Mouse (Mus musculus): ENCODE results near the gene Canx. TPM values are rescaled to one million over a fixed set of nuclear protein-coding genes. Genes with fewer than 3 reads are reported as not detected.

Canx gene
- polyA plus RNA-seq, 1 experiment = 139 TPM

DNA sequence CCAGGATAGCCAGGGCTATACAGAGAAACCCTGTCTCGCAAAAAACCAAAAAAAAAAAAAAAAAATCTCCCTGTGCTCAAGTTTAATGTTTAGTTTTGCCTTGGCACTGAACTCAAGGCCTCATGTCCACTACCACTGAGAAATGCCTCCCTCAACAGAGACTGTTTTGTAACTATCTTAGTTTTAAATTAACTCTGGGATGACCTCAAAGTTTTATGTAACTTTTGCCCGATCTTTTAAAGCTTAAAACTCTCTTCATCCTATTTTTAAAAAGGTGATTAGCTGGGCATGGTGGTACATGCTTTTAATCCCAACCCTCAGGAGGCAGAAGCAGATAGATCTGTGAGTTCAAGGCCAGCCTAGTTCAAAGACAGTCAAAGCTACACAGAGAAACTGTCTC is 22.1 kb downstream of the Canx start:
- no peak overlapping the region for H3ac ChIP-seq (ENCODE audit: control insufficient read depth, insufficient read length)
- TF ChIP-seq E2F4 (IDR thresholded peaks at IDR 0.05; ENCODE audit: insufficient read depth) = no peak
- no peak for TF ChIP-seq MYOD1 (IDR thresholded peaks at IDR 0.05; ENCODE audit: control insufficient read depth in 1 of 3, insufficient read length in 2 of 3, low read depth in 2 of 3)
- TF ChIP-seq TCF3 (IDR thresholded peaks at IDR 0.05; ENCODE audit: insufficient read length, low read depth) = no peak
- no peak for TF ChIP-seq CEBPB (IDR thresholded peaks at IDR 0.05; ENCODE audit: insufficient read depth, poor library complexity, severe bottlenecking)
- TF ChIP-seq REST (IDR thresholded peaks at IDR 0.05; ENCODE audit: insufficient read depth, insufficient read length) = no peak
- TF ChIP-seq POLR2AphosphoS2 (IDR thresholded peaks at IDR 0.05; ENCODE audit: insufficient read length, low read depth) = no peak
- no peak for TF ChIP-seq SRF (IDR thresholded peaks at IDR 0.05; ENCODE audit: control insufficient read depth, insufficient read length, low read depth)
- no peak for TF ChIP-seq TCF12 (IDR thresholded peaks at IDR 0.05; ENCODE audit: insufficient read depth, poor library complexity, severe bottlenecking)
- TF ChIP-seq MYOG (IDR thresholded peaks at IDR 0.05; ENCODE audit: control insufficient read depth in 1 of 3, insufficient read depth in 1 of 3, insufficient read length in 2 of 3, low read depth in 2 of 3) = no peak
- TF ChIP-seq USF1 (IDR thresholded peaks at IDR 0.05; ENCODE audit: low read depth) = no peak
- no peak overlapping the region for H3K4me3 ChIP-seq
- H3K79me2 ChIP-seq (ENCODE audit: control insufficient read depth, insufficient read depth) = no peaks in the 10 kb centered on the region
- H3K27me3 ChIP-seq (ENCODE audit: control insufficient read depth, insufficient read depth, insufficient read length) = no peaks in the 10 kb centered on the region
- H3K36me3 ChIP-seq (ENCODE audit: control insufficient read depth, insufficient read depth) = peaks cover 85% of the 10 kb centered on the region
- no peak overlapping the region for H3K4me2 ChIP-seq (ENCODE audit: low read depth)

DNA sequence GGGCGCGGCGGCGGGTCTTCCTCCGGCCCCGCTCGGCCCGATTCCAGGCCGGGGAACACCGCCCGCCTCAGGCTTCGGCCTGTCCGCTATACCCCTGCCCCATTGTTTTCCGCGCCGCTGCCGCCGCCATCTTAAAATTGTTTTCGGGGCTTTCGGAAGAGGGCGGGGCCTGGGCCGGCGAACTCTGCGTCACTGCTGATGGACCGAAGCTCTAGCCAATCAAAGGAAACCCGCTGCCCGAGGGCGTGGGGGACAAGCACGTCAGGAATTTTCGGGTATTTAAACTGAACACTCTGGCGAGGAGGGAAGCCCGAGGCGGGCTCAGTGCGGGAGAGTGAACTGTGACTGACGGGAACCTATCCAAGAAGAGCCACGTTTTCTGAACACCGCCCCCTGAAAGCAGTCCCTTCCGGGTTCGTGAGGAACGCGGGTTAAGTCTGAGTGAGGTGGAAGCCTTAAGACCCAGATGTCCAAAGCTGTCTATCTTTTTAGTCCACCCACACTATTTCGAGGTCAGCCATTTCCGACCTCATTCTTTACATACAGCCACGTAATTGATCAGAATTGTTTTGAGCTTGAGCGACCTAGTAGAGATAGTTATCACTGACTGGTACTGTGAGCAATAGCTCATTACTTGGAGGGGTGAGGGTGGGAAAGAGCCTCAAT is 33.1 kb downstream of the Canx start, which contains the start of gene Maml1:
Gene Maml1, minus strand, starts transcription at position 122 of the 666 bp plus-strand sequence.
- H3K27me3 ChIP-seq (ENCODE audit: control insufficient read depth, insufficient read depth, insufficient read length) = no peaks in the 10 kb centered on the region
- peak within 1 kb of the TSS; percentile 54 for H3K4me3 ChIP-seq
- H3K79me2 ChIP-seq (ENCODE audit: control insufficient read depth, insufficient read depth) = peaks cover 42% of the 10 kb centered on the region
- TF ChIP-seq SRF (IDR thresholded peaks at IDR 0.05; ENCODE audit: control insufficient read depth, insufficient read length, low read depth) = peak; percentile 29
- TF ChIP-seq MYOD1 (IDR thresholded peaks at IDR 0.05; ENCODE audit: control insufficient read depth in 1 of 3, insufficient read length in 2 of 3, low read depth in 2 of 3) = no peak
- TF ChIP-seq TCF3 (IDR thresholded peaks at IDR 0.05; ENCODE audit: insufficient read length, low read depth) = no peak
- TF ChIP-seq POLR2AphosphoS2 (IDR thresholded peaks at IDR 0.05; ENCODE audit: insufficient read length, low read depth) = peak; percentile 89
- TF ChIP-seq POLR2A (IDR thresholded peaks at IDR 0.05; ENCODE audit: insufficient read length, low read depth) = peak; percentile 56
- no peak for TF ChIP-seq E2F4 (IDR thresholded peaks at IDR 0.05; ENCODE audit: insufficient read depth)
- peaks cover 26% of the 10 kb centered on the region for H3K36me3 ChIP-seq (ENCODE audit: control insufficient read depth, insufficient read depth)
- H3ac ChIP-seq (ENCODE audit: control insufficient read depth, insufficient read length) = peak within 1 kb of the TSS; percentile 91
- peak within 1 kb of the TSS; percentile 81 for H3K4me2 ChIP-seq (ENCODE audit: low read depth)

DNA sequence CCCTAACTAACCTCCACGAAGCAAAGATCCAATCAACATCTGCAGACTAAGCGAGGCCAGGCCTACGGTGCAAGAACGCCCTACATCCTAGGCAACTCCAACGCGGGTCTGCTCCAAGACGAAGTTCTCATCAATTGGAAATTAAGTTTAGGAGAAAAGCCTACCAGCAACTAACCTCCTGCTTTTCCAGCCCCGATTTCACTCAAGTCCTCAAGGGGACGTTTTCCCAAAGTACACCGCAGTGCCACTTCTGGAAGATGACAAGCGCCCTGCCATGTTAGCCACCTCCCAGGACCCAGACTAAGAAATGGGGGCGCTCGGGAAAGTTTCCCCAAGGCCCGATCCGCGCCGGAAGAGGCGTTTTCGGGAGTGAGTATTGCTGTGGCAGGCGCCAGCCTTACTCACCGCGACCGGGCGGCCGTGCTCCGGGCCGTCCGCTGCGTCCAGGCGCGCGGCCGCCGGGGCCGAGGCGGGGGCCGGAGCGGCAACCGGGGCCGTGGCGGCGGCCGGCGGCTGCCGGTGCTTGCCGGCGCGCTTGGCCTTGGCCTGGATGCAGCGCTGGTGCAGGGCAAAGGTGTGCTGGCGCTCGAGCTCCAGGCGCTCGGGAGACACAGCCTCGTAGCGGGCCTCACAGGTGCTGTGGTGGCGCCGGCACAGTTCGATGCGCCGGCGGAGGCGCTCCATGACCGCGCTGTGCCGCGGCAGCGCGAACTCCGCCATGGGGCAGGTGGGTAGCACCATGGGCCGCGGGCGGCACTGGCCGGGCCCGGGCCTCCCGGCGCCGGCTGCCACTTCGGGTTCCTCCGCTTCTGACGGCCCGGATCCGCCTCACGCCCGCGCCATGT is 33.9 kb downstream of the Canx start:
- Histone ChIP-seq H3K79me2 (ENCODE audit: control insufficient read depth, insufficient read depth) (peaks cover 50% of the 10 kb centered on the region), H3K4me3 (peak overlapping the region; percentile 54), H3K36me3 (ENCODE audit: control insufficient read depth, insufficient read depth) (peaks cover 18% of the 10 kb centered on the region), H3ac (ENCODE audit: control insufficient read depth, insufficient read length) (peak overlapping the region; percentile 91), H3K27me3 (ENCODE audit: control insufficient read depth, insufficient read depth, insufficient read length) (no peaks in the 10 kb centered on the region), H3K4me2 (ENCODE audit: low read depth) (peak overlapping the region; percentile 81)
- TF ChIP-seq TCF3 (IDR thresholded peaks at IDR 0.05; ENCODE audit: insufficient read length, low read depth) (no peak), MYOG (IDR thresholded peaks at IDR 0.05; ENCODE audit: control insufficient read depth in 1 of 3, insufficient read depth in 1 of 3, insufficient read length in 2 of 3, low read depth in 2 of 3) (peak in 1 of 3 experiments; percentile 2), CEBPB (IDR thresholded peaks at IDR 0.05; ENCODE audit: insufficient read depth, poor library complexity, severe bottlenecking) (no peak), POLR2AphosphoS2 (IDR thresholded peaks at IDR 0.05; ENCODE audit: insufficient read length, low read depth) (no peak)

DNA sequence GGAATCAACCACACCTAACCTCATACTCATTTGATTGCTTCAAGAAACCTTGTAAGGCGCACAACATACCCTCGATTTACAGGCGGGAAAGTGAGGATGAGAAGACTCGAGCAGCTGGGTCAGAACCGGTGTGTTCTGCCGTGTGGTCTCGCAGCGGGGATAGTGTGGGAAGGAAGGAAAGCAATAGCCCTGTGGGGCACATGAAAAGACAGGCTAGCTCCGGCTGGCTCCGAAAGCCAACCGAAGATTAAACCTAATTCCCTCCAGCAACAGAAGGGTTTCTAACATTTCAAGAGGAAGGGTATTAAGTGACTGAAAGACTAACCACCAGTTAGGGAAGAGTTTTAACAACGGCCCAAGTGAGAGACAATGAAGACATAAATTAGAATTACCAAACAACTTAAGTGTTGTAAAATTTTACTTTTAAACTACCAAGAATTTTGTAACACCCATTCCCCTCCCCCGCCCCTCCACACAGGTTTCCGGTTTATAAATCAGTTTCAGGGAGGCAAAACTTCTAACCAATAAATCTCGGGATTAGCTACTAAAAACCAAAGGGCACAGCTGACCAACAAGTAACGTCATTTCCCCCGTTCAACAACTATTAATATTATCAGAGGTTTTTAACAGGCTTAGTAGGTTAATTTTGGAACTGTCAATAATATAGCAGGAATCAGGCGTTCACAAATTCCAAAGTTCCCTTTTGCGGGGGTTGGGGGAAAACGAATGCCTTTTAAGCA is 34.8 kb downstream of the Canx start:
- Histone ChIP-seq H3K4me2 (ENCODE audit: low read depth) (peak overlapping the region; percentile 81), H3K79me2 (ENCODE audit: control insufficient read depth, insufficient read depth) (peaks cover 59% of the 10 kb centered on the region), H3K36me3 (ENCODE audit: control insufficient read depth, insufficient read depth) (peaks cover 15% of the 10 kb centered on the region), H3K4me3 (peak overlapping the region; percentile 54), H3K27me3 (ENCODE audit: control insufficient read depth, insufficient read depth, insufficient read length) (no peaks in the 10 kb centered on the region), H3ac (ENCODE audit: control insufficient read depth, insufficient read length) (peak overlapping the region; percentile 91)
- peak; percentile 16 for TF ChIP-seq USF1 (IDR thresholded peaks at IDR 0.05; ENCODE audit: low read depth)
- TF ChIP-seq POLR2A (IDR thresholded peaks at IDR 0.05; ENCODE audit: insufficient read length, low read depth) = no peak

DNA sequence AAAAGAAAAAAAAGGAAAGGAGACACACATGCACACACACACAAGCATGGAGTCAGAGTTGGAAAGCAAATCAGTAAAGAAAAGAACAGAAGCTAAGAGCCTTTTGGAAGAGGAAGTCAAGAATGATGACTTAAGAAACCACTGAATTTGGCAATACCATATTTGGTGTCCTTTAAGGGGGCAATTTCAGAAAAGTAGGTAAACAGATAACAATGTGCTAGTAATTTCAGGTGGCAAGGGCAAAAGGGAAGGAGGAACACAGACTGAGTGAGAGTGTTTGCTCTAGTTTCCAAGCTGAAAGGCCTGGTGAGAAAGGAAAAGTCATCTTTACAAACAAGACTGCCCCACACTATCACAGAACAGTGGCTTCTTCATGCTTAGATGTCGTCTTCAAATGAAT is 39.0 kb downstream of the Canx start:
- no peak overlapping the region for H3ac ChIP-seq (ENCODE audit: control insufficient read depth, insufficient read length)
- TF ChIP-seq TCF12 (IDR thresholded peaks at IDR 0.05; ENCODE audit: insufficient read depth, poor library complexity, severe bottlenecking) (no peak), USF1 (IDR thresholded peaks at IDR 0.05; ENCODE audit: low read depth) (no peak), MAX (IDR thresholded peaks at IDR 0.05; ENCODE audit: low read depth) (no peak), REST (IDR thresholded peaks at IDR 0.05; ENCODE audit: insufficient read depth, insufficient read length) (no peak), TCF3 (IDR thresholded peaks at IDR 0.05; ENCODE audit: insufficient read length, low read depth) (no peak), POLR2AphosphoS2 (IDR thresholded peaks at IDR 0.05; ENCODE audit: insufficient read length, low read depth) (no peak)

More for the DNA sequence above, 39.0 kb downstream of the Canx start:
- H3K79me2 ChIP-seq (ENCODE audit: control insufficient read depth, insufficient read depth) = peaks cover 96% of the 10 kb centered on the region
- H3K4me3 ChIP-seq = no peak overlapping the region
- H3K36me3 ChIP-seq (ENCODE audit: control insufficient read depth, insufficient read depth) = no peaks in the 10 kb centered on the region
- no peaks in the 10 kb centered on the region for H3K27me3 ChIP-seq (ENCODE audit: control insufficient read depth, insufficient read depth, insufficient read length)
- no peak overlapping the region for H3K4me2 ChIP-seq (ENCODE audit: low read depth)
